Mouse (Mus musculus): ENCODE measurements at regions not wholly inside any gene's neighbourhood (a gene's known extent, or its start where the extent isn't known, plus 50 kb on each side); places are given as distances from the start of the nearest gene placed in this dataset.

GRCm38 (mm10) chr4:150711646-150712045, 59.7 kb upstream of the Slc45a1 start:
- H3K9me3 ChIP-seq (replicated peaks; ENCODE audit: insufficient read depth, low read length): no peaks in the 10 kb centered on the region
- H3K79me2 ChIP-seq (ENCODE audit: control insufficient read depth, insufficient read depth, low read length, poor library complexity): no peaks in the 10 kb centered on the region
- H3K4me1 ChIP-seq (ENCODE audit: control insufficient read depth in 1 of 2, insufficient read depth in 2 of 2, low read length in 2 of 2): no peaks in the 10 kb centered on the region
- no peak for TF ChIP-seq TAL1 (IDR thresholded peaks at IDR 0.05; ENCODE audit: low read length)
- TF ChIP-seq MAFK (IDR thresholded peaks at IDR 0.05; ENCODE audit: borderline replicate concordance, low read depth, low read length): no peak
- TF ChIP-seq NELFE (IDR thresholded peaks at IDR 0.05; ENCODE audit: low read depth, low read length): no peak
- no peak for TF ChIP-seq POLR2AphosphoS5 (IDR thresholded peaks at IDR 0.05; ENCODE audit: borderline replicate concordance, low read depth, low read length)
- no peak for TF ChIP-seq NRF1 (IDR thresholded peaks at IDR 0.05; ENCODE audit: insufficient read depth, low read depth, low read length, poor library complexity, severe bottlenecking)
- TF ChIP-seq KAT2A (conservative IDR thresholded peaks at IDR 0.05; ENCODE audit: low read depth, low read length): no peak
- TF ChIP-seq RAD21 (IDR thresholded peaks at IDR 0.05; ENCODE audit: low read depth, low read length): no peak
- TF ChIP-seq CHD1 (IDR thresholded peaks at IDR 0.05; ENCODE audit: low read depth, low read length): no peak
- no peak for TF ChIP-seq SMC3 (IDR thresholded peaks at IDR 0.05; ENCODE audit: low read depth, low read length)
- TF ChIP-seq HCFC1 (IDR thresholded peaks at IDR 0.05; ENCODE audit: low read depth, low read length): no peak
- TF ChIP-seq ETS1 (IDR thresholded peaks at IDR 0.05; ENCODE audit: low read depth, low read length): no peak
- TF ChIP-seq CTCF (IDR thresholded peaks at IDR 0.05 in 2 of 3, conservative IDR thresholded peaks at IDR 0.05 in 1 of 3; ENCODE audit: control insufficient read depth in 1 of 3, insufficient read depth in 1 of 3, low read depth in 2 of 3, low read length in 3 of 3, poor library complexity in 1 of 3, severe bottlenecking in 1 of 3): no peak
- no peak for TF ChIP-seq BHLHE40 (IDR thresholded peaks at IDR 0.05; ENCODE audit: borderline replicate concordance, low read depth, low read length)
- no peak for TF ChIP-seq USF1 (IDR thresholded peaks at IDR 0.05; ENCODE audit: low read depth, low read length)
- TF ChIP-seq ELF1 (IDR thresholded peaks at IDR 0.05; ENCODE audit: low read depth, low read length): no peak
- TF ChIP-seq EP300 (IDR thresholded peaks at IDR 0.05; ENCODE audit: low read depth in 1 of 2, low read length in 2 of 2): no peak
- no peak for TF ChIP-seq ZC3H11A (IDR thresholded peaks at IDR 0.05; ENCODE audit: low read depth, low read length)
- TF ChIP-seq MYC (IDR thresholded peaks at IDR 0.05; ENCODE audit: low read depth, low read length): no peak
- TF ChIP-seq MEF2A (IDR thresholded peaks at IDR 0.05; ENCODE audit: extremely low read depth, insufficient replicate concordance, low read depth, low read length, poor library complexity, severe bottlenecking): no peak
- H3K27ac ChIP-seq (ENCODE audit: control insufficient read depth, low read depth, low read length): no peak overlapping the region
- H3K27me3 ChIP-seq (ENCODE audit: control insufficient read depth in 1 of 2, insufficient read depth in 2 of 2, low read length in 2 of 2): 0 out of 4 replicates have a peak, but pooled peaks cover 0 to 5% of the 10 kb centered on the region in 2 experiments
- no peak overlapping the region for H3K9ac ChIP-seq (ENCODE audit: control insufficient read depth, low read depth, low read length, poor library complexity, severe bottlenecking)
- H3K36me3 ChIP-seq (ENCODE audit: control insufficient read depth in 1 of 2, insufficient read depth in 2 of 2, low read length in 2 of 2): no peaks in the 10 kb centered on the region
- DNase-seq (ENCODE audit: low read depth, low spot score): no peak
- no peak overlapping the region for H3K4me3 ChIP-seq (ENCODE audit: control insufficient read depth in 1 of 2, insufficient read depth in 1 of 2, low read depth in 2 of 2, low read length in 2 of 2)

GRCm38 (mm10) chr4:150709391-150710130, 57.6 kb upstream of the Slc45a1 start:
- H3K27ac ChIP-seq (ENCODE audit: control insufficient read depth, low read depth, low read length): no peak overlapping the region
- no peaks in the 10 kb centered on the region for H3K36me3 ChIP-seq (ENCODE audit: control insufficient read depth in 1 of 2, insufficient read depth in 2 of 2, low read length in 2 of 2)
- no peaks in the 10 kb centered on the region for H3K4me1 ChIP-seq (ENCODE audit: control insufficient read depth in 1 of 2, insufficient read depth in 2 of 2, low read length in 2 of 2)
- no peaks in the 10 kb centered on the region for H3K9me3 ChIP-seq (replicated peaks; ENCODE audit: insufficient read depth, low read length)
- H3K9ac ChIP-seq (ENCODE audit: control insufficient read depth, low read depth, low read length, poor library complexity, severe bottlenecking): no peak overlapping the region
- peaks cover 0 to 11% of the 10 kb centered on the region in 2 experiments; a peak in 2 of 4 replicates for H3K27me3 ChIP-seq (ENCODE audit: control insufficient read depth in 1 of 2, insufficient read depth in 2 of 2, low read length in 2 of 2)
- TF ChIP-seq CHD2 (IDR thresholded peaks at IDR 0.05; ENCODE audit: low read length) (no peak), JUND (IDR thresholded peaks at IDR 0.05; ENCODE audit: low read depth, low read length) (no peak), POLR2AphosphoS5 (IDR thresholded peaks at IDR 0.05; ENCODE audit: borderline replicate concordance, low read depth, low read length) (no peak), MAFK (IDR thresholded peaks at IDR 0.05; ENCODE audit: borderline replicate concordance, low read depth, low read length) (no peak), BHLHE40 (IDR thresholded peaks at IDR 0.05; ENCODE audit: borderline replicate concordance, low read depth, low read length) (no peak), MYC (IDR thresholded peaks at IDR 0.05; ENCODE audit: low read depth, low read length) (no peak), NRF1 (IDR thresholded peaks at IDR 0.05; ENCODE audit: insufficient read depth, low read depth, low read length, poor library complexity, severe bottlenecking) (no peak), ELF1 (IDR thresholded peaks at IDR 0.05; ENCODE audit: low read depth, low read length) (no peak), RAD21 (IDR thresholded peaks at IDR 0.05; ENCODE audit: low read depth, low read length) (no peak), E2F4 (IDR thresholded peaks at IDR 0.05; ENCODE audit: borderline replicate concordance, low read depth, low read length) (no peak), ZKSCAN1 (IDR thresholded peaks at IDR 0.05; ENCODE audit: low read depth, low read length) (no peak), ZC3H11A (IDR thresholded peaks at IDR 0.05; ENCODE audit: low read depth, low read length) (no peak), SIN3A (IDR thresholded peaks at IDR 0.05; ENCODE audit: low read length) (no peak), ETS1 (IDR thresholded peaks at IDR 0.05; ENCODE audit: low read depth, low read length) (no peak), CHD1 (IDR thresholded peaks at IDR 0.05; ENCODE audit: low read depth, low read length) (no peak), RCOR1 (IDR thresholded peaks at IDR 0.05; ENCODE audit: low read depth, low read length) (no peak), GABPA (IDR thresholded peaks at IDR 0.05; ENCODE audit: low read depth, low read length) (no peak), MXI1 (IDR thresholded peaks at IDR 0.05; ENCODE audit: low read depth, low read length) (no peak), MAX (IDR thresholded peaks at IDR 0.05; ENCODE audit: low read length) (no peak), GATA1 (IDR thresholded peaks at IDR 0.05; ENCODE audit: low read depth, low read length) (no peak)
- no peak overlapping the region for H3K4me3 ChIP-seq (ENCODE audit: control insufficient read depth in 1 of 2, insufficient read depth in 1 of 2, low read depth in 2 of 2, low read length in 2 of 2)
- H3K79me2 ChIP-seq (ENCODE audit: control insufficient read depth, insufficient read depth, low read length, poor library complexity): no peaks in the 10 kb centered on the region
- no peak for DNase-seq (ENCODE audit: low read depth, low spot score)
